Mouse (Mus musculus) CH12.LX (cell line): ENCODE data around the gene Igf1r. TPM values are rescaled to one million over a fixed set of nuclear protein-coding genes. Genes with fewer than 3 reads are reported as not detected.

Experiments used
- DNase-seq: peaks from one replicate; pipeline ENCODE4 v3.0.0-alpha.2; 2013; ENCODE audit errors: extremely low read depth
- H3K27ac ChIP-seq: 2 replicates; pipeline ENCODE4 v1.5.1; 2012; ENCODE audit warnings: low read depth, mild to moderate bottlenecking, control low read depth, moderate library complexity; ENCODE audit not compliant: insufficient read depth
- H3K27me3 ChIP-seq: replicated peaks from 2 replicates; pipeline ENCODE3; 2012; ENCODE audit warnings: inconsistent platforms
- H3K36me3 ChIP-seq, 2 experiments: replicated peaks in 1 of 2; 2 replicates each; pipeline versions ENCODE3 to v1.6.1; 2012; ENCODE audit warnings: inconsistent platforms in 1 of 2, low read length in 1 of 2, mild to moderate bottlenecking in 1 of 2, mixed read lengths in 1 of 2, moderate library complexity in 1 of 2; ENCODE audit not compliant: control insufficient read depth in 1 of 2, insufficient read depth in 1 of 2
- H3K4me1 ChIP-seq, 2 experiments: 2 replicates each; pipeline ENCODE4 v1.6.1; 2012; ENCODE audit warnings: inconsistent platforms in 1 of 2, moderate library complexity in 1 of 2; ENCODE audit not compliant: insufficient read depth in 2 of 2, control insufficient read depth in 1 of 2
- H3K4me2 ChIP-seq: 2 replicates; pipeline ENCODE4 v1.6.1; 2012; ENCODE audit warnings: low read depth, mild to moderate bottlenecking, control low read depth; ENCODE audit not compliant: poor library complexity, insufficient read depth, severe bottlenecking
- H3K4me3 ChIP-seq, 3 experiments: fragments of 150-350 bp in 1 of 3; sonication (generic) in 1 of 3; replicated peaks in 1 of 3; 2 replicates each; pipeline versions ENCODE3 to v1.5.1; 2011 to 2012; ENCODE audit warnings: low read depth in 2 of 3, low read length in 2 of 3, mild to moderate bottlenecking in 2 of 3, moderate library complexity in 2 of 3, control low read depth in 1 of 3, improper control_type of control experiment in 1 of 3, inconsistent platforms in 1 of 3, mixed read lengths in 1 of 3; ENCODE audit not compliant: poor library complexity in 1 of 3
- H3K79me2 ChIP-seq: replicated peaks from 2 replicates; pipeline ENCODE4 v1.6.1; 2012; ENCODE audit warnings: mild to moderate bottlenecking, moderate library complexity; ENCODE audit not compliant: control insufficient read depth, poor library complexity, insufficient read depth, severe bottlenecking; ENCODE audit errors: extremely low read depth
- H3K9ac ChIP-seq: 2 replicates; pipeline ENCODE4 v1.6.1; 2012; ENCODE audit warnings: low read depth, mild to moderate bottlenecking, control low read depth, moderate library complexity; ENCODE audit not compliant: insufficient read depth
- H3K9me3 ChIP-seq: replicated peaks from 2 replicates; pipeline ENCODE3; 2012; ENCODE audit warnings: low read length, inconsistent platforms, mixed read lengths
- BHLHE40 ChIP-seq: IDR thresholded peaks from 2 replicates; pipeline ENCODE4 v1.6.1; 2011; ENCODE audit warnings: mild to moderate bottlenecking, low read depth, low read length, improper control_type of control experiment
- CHD2 ChIP-seq: IDR thresholded peaks from 2 replicates; pipeline ENCODE4 v1.6.1; 2011; ENCODE audit warnings: low read length, improper control_type of control experiment
- E2F4 ChIP-seq: IDR thresholded peaks from 2 replicates; pipeline ENCODE4 v1.6.1; 2011; ENCODE audit warnings: low read depth, low read length, improper control_type of control experiment; ENCODE audit not compliant: insufficient replicate concordance
- ELF1 ChIP-seq: IDR thresholded peaks from 2 replicates; pipeline ENCODE4 v1.6.1; 2014; ENCODE audit warnings: low read depth, mild to moderate bottlenecking, inconsistent platforms, low read length, improper control_type of control experiment
- ETS1 ChIP-seq: conservative IDR thresholded peaks from 2 replicates; pipeline ENCODE4 v1.6.1; 2012; ENCODE audit warnings: low read depth, mild to moderate bottlenecking, inconsistent platforms, low read length, improper control_type of control experiment, moderate library complexity
- GABPA ChIP-seq: IDR thresholded peaks from 2 replicates; pipeline ENCODE4 v1.6.1; 2012; ENCODE audit warnings: low read depth, low read length, improper control_type of control experiment, inconsistent platforms; ENCODE audit not compliant: insufficient replicate concordance
- KAT2A ChIP-seq: IDR thresholded peaks from 2 replicates; pipeline ENCODE4 v1.6.1; 2012; ENCODE audit warnings: low read length, improper control_type of control experiment, inconsistent platforms; ENCODE audit not compliant: insufficient replicate concordance
- MAFK ChIP-seq: IDR thresholded peaks from 2 replicates; pipeline ENCODE4 v1.6.1; 2011; ENCODE audit warnings: low read length, improper control_type of control experiment; ENCODE audit not compliant: insufficient replicate concordance
- MEF2A ChIP-seq: IDR thresholded peaks from 2 replicates; pipeline ENCODE4 v1.6.1; 2014; ENCODE audit warnings: low read depth, mild to moderate bottlenecking, inconsistent platforms, low read length, improper control_type of control experiment, borderline replicate concordance
- NELFE ChIP-seq: IDR thresholded peaks from 2 replicates; pipeline ENCODE4 v1.6.1; 2011; ENCODE audit warnings: low read depth, low read length, improper control_type of control experiment
- PAX5 ChIP-seq: IDR thresholded peaks from 2 replicates; pipeline ENCODE4 v1.6.1; 2012; ENCODE audit warnings: low read length, inconsistent platforms, mixed read lengths
- POLR2A ChIP-seq: IDR thresholded peaks from 2 replicates; pipeline ENCODE4 v1.6.1; 2011; ENCODE audit warnings: low read depth, mild to moderate bottlenecking, improper control_type of control experiment, low read length
- SIN3A ChIP-seq: IDR thresholded peaks from 2 replicates; pipeline ENCODE4 v1.6.1; 2012; ENCODE audit warnings: low read length, improper control_type of control experiment, inconsistent platforms
- TCF12 ChIP-seq: IDR thresholded peaks from 2 replicates; pipeline ENCODE4 v1.6.1; 2014; ENCODE audit warnings: low read depth, mild to moderate bottlenecking, inconsistent platforms, low read length, improper control_type of control experiment
- USF1 ChIP-seq: IDR thresholded peaks from 2 replicates; pipeline ENCODE4 v1.6.1; 2014; ENCODE audit warnings: low read depth, mild to moderate bottlenecking, inconsistent platforms, low read length, improper control_type of control experiment
- USF2 ChIP-seq: conservative IDR thresholded peaks from 2 replicates; pipeline ENCODE4 v1.6.1; 2011; ENCODE audit warnings: low read depth, low read length, improper control_type of control experiment
- ZC3H11A ChIP-seq: IDR thresholded peaks from 2 replicates; pipeline ENCODE4 v1.6.1; 2012; ENCODE audit warnings: low read depth, mild to moderate bottlenecking, inconsistent platforms, low read length, improper control_type of control experiment
- ZMIZ1 ChIP-seq: IDR thresholded peaks from 2 replicates; pipeline ENCODE4 v1.6.1; 2012; ENCODE audit warnings: low read depth, mild to moderate bottlenecking, inconsistent platforms, low read length, improper control_type of control experiment
- dilution Hi-C: fragments of 300-500 bp; cut with MboI; formaldehyde crosslinking; loops from 2 replicates; pipeline ENCODE4 v1.14.3; 2020; ENCODE audit warnings: low sequenced_read_pairs; ENCODE audit not compliant: extremely low pct_unique_long_range_greater_than_20kb, extremely low pct_ligation_motif_present
- in situ Hi-C: fragments of 300-500 bp; cut with MboI; formaldehyde crosslinking; loops from 3 replicates; pipeline ENCODE4 v1.14.3; 2019; ENCODE audit warnings: low sequenced_read_pairs, low pct_ligation_motif_present, low pct_unique_long_range_greater_than_20kb, mixed read lengths
- polyA plus RNA-seq: library from polyadenylated mRNA; unstranded; fragments of >175 nt; gene quantifications from 2 replicates; pipeline ENCODE4 v1.2.1, GENCODE M21; 2012; ENCODE audit warnings: low read depth; ENCODE audit not compliant: insufficient read length
- total RNA-seq, 2 experiments: library from RNA; depleted of rRNA; stranded (reverse); fragments of 300-350 nt in 1 of 2; fragments of >200 nt in 1 of 2; gene quantifications; 2 replicates each; pipeline ENCODE4 v1.2.3; 2012 to 2014

Igf1r gene
- total and polyA plus RNA-seq, 3 experiments, result 0.19 to 1.6 (median 0.29) TPM

DNA sequence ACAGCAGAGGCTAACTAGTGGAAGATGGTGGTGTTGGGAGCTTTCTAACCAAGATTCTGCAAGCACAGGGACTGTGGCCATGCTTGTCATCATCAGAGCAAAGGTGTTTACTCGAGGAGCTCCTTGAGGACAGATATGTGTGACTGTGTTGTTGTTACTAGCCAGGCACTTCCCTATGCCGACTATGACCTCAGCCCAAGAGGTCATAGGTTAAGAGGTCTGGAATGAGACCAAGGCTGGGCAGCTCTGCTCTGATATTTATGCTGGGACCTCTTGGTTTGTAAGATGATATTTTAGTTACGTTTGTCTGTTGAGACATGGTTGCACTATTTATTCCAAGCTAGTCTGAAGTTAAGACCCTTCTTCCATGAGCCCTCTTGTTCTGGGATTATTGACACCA is 169.8 kb downstream of the Igf1r start:
- Histone ChIP-seq H3K4me1 (peaks cover 2 to 6% of the 10 kb centered on the region in 2 experiments; a peak in 2 of 4 replicates), H3K79me2 (no peaks in the 10 kb centered on the region), H3K9ac (no peak overlapping the region), H3K27me3 (peaks cover 2% of the 10 kb centered on the region), H3K4me2 (no peak overlapping the region), H3K9me3 (no peaks in the 10 kb centered on the region), H3K27ac (no peak overlapping the region), H3K36me3 (no peaks in the 10 kb centered on the region), H3K4me3 (no peak overlapping the region)
- no peak for DNase-seq
- in situ Hi-C loops, result no loop called here
- dilution Hi-C loops, result no loop called here
- TF ChIP-seq CHD2 (no peak), KAT2A (no peak), MEF2A (no peak), ZC3H11A (no peak), MAFK (no peak), ZMIZ1 (no peak), SIN3A (no peak), USF2 (no peak), ETS1 (no peak)

DNA sequence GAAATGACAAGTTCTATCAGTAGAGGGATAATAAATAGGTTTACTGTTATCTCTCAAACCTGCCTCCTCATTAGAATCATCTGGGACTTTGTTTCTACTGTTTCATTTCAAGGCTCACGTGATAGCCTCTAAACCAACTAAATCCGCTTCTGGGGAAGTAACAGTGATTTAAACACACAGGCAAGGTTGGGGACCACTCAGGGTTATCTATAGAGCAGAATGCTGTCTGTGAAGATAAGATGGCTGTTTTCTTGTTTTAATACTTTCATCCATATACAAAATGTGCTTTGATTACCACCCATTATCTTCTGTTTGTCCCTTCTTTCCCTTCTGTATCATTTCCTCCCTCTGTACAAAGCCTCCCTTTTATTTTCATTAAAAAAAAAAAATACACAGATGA is 172.7 kb downstream of the Igf1r start:
- dilution Hi-C loops (no loop called here), in situ Hi-C loops (loop anchor here (25.0 kb wide), 1 partner anchor 438 kb away; no protein-coding TSS in a partner anchor)
- Histone ChIP-seq H3K36me3 (no peaks in the 10 kb centered on the region), H3K27ac (no peak overlapping the region), H3K4me1 (peaks cover 10 to 26% of the 10 kb centered on the region in 2 experiments), H3K4me3 (no peak overlapping the region), H3K79me2 (no peaks in the 10 kb centered on the region), H3K4me2 (no peak overlapping the region), H3K9me3 (no peaks in the 10 kb centered on the region), H3K27me3 (peaks cover 2% of the 10 kb centered on the region), H3K9ac (no peak overlapping the region)
- DNase-seq, result no peak
- no peak for TF ChIP-seq E2F4
- no peak for TF ChIP-seq USF2
- TF ChIP-seq NELFE, result no peak
- no peak for TF ChIP-seq PAX5
- no peak for TF ChIP-seq TCF12
- no peak for TF ChIP-seq MAFK
- TF ChIP-seq BHLHE40, result no peak
- no peak for TF ChIP-seq CHD2
- no peak for TF ChIP-seq ZMIZ1
- no peak for TF ChIP-seq GABPA
- no peak for TF ChIP-seq MEF2A
- TF ChIP-seq POLR2A, result no peak
- no peak for TF ChIP-seq USF1
- no peak for TF ChIP-seq ELF1
